Mouse (Mus musculus) intestine, embryonic 14.5 days (tissue): ENCODE measurements around the gene Smok2b. TPM values are rescaled to one million over a fixed set of nuclear protein-coding genes. Genes with fewer than 3 reads are reported as not detected.
"Not testable (repeated sequence)": the region's sequence is repeated elsewhere in the genome, so short reads cannot be mapped to it uniquely, and the experiment has no call there.

Source experiments
- ATAC-seq: fragments of 200-750 bp; cut with Nextera tagmentation; replicated peaks from 2 replicates; pipeline ENCODE4 v1.8.0; 2017; ENCODE audit warnings: low read depth, moderate number of reproducible peaks, moderate TSS enrichment, moderate library complexity; ENCODE audit not compliant: low FRiP score, low TSS enrichment
- DNase-seq: peaks from one replicate; pipeline ENCODE4 v3.0.0-alpha.2; 2018; ENCODE audit warnings: low spot score
- H3K27ac ChIP-seq: fragments of 300-500 bp; sonication (generic); 2 replicates; pipeline ENCODE4 v1.5.1; 2014; ENCODE audit warnings: low read depth, mild to moderate bottlenecking, control low read depth
- H3K27me3 ChIP-seq: fragments of 300-500 bp; sonication (generic); replicated peaks from 2 replicates; pipeline ENCODE4 v1.6.1; 2014; ENCODE audit warnings: low read length, control low read depth; ENCODE audit not compliant: control insufficient read depth, insufficient read depth
- H3K36me3 ChIP-seq: fragments of 300-500 bp; sonication (generic); 2 replicates; pipeline ENCODE4 v1.6.1; 2014; ENCODE audit warnings: low read length, control low read depth; ENCODE audit not compliant: control insufficient read depth, insufficient read depth
- H3K4me1 ChIP-seq: fragments of 300-500 bp; sonication (generic); replicated peaks from 2 replicates; pipeline ENCODE4 v1.6.1; 2014; ENCODE audit warnings: low read length, control low read depth, mixed read lengths; ENCODE audit not compliant: control insufficient read depth, insufficient read depth
- H3K4me2 ChIP-seq: fragments of 300-500 bp; sonication (generic); 2 replicates; pipeline ENCODE4 v1.6.1; 2014; ENCODE audit warnings: low read length
- H3K4me3 ChIP-seq: fragments of 300-500 bp; sonication (generic); 2 replicates; pipeline ENCODE4 v1.5.1; 2014; ENCODE audit warnings: low read depth, low read length, control low read depth, mixed read lengths
- H3K9ac ChIP-seq: fragments of 300-500 bp; sonication (generic); 2 replicates; pipeline ENCODE4 v1.6.1; 2014; ENCODE audit warnings: mild to moderate bottlenecking, low read length
- H3K9me3 ChIP-seq: fragments of 300-500 bp; sonication (generic); 2 replicates; pipeline ENCODE4 v1.6.1; 2016; ENCODE audit warnings: low read length, control low read depth; ENCODE audit not compliant: control insufficient read depth
- WGBS: fragments of 180-500 bp; shearing (Covaris S2); extraction: QIAGEN DNeasy Blood & Tissue Kit; methylation state at CpG from one replicate; pipeline ENCODE4 v1.1.7; 2014; 5-methylcytosine and 5-hydroxymethylcytosine counted together
- polyA plus RNA-seq: library from polyadenylated mRNA; unstranded; fragments of >200 nt; fragmentation: Nextera tagmentation; extraction: Ambion mirVana; gene quantifications from 2 replicates; pipeline ENCODE4 v1.2.1, GENCODE M21; 2014

Gene Smok2b
- polyA plus RNA-seq, 1 experiment from 2014 or later: not detected

- no peak overlapping the region for H3K27ac ChIP-seq
- H3K4me1 ChIP-seq: no peaks in the 10 kb centered on the region
- no peaks in the 10 kb centered on the region for H3K36me3 ChIP-seq
- peaks cover 72% of the 10 kb centered on the region for H3K9me3 ChIP-seq
- no peak for DNase-seq
- ATAC-seq: no peak
- H3K27me3 ChIP-seq: no peaks in the 10 kb centered on the region
- WGBS: 62% methylated on average over 4 of the region's 4 CpGs
- no peak overlapping the region for H3K9ac ChIP-seq
- H3K4me3 ChIP-seq: no peak overlapping the region
- no peak overlapping the region for H3K4me2 ChIP-seq
Observed at GRCm38 (mm10) chr17:13214169-13214568, 15.9 kb upstream of the Smok2b start.

GRCm38 (mm10) chr17:13215595-13215994 lies 14.5 kb upstream of the Smok2b start:
- Histone ChIP-seq H3K9me3 (peaks cover 79% of the 10 kb centered on the region), H3K27ac (no peak overlapping the region), H3K4me1 (no peaks in the 10 kb centered on the region), H3K9ac (no peak overlapping the region), H3K4me3 (no peak overlapping the region), H3K4me2 (no peak overlapping the region), H3K27me3 (no peaks in the 10 kb centered on the region), H3K36me3 (no peaks in the 10 kb centered on the region)
- DNase-seq (no peak), ATAC-seq (no peak)
- 82% methylated on average over 2 of the region's 2 CpGs for WGBS

- H3K27me3 ChIP-seq: no peaks in the 10 kb centered on the region
- H3K4me3 ChIP-seq: no peak within 1 kb of the TSS
- peaks cover 56% of the 10 kb centered on the region for H3K9me3 ChIP-seq
- no peak within 1 kb of the TSS for H3K9ac ChIP-seq
- no peak within 1 kb of the TSS for H3K27ac ChIP-seq
- H3K4me1 ChIP-seq: no peaks in the 10 kb centered on the region
- H3K4me2 ChIP-seq: no peak within 1 kb of the TSS
- WGBS: 88% methylated on average over 3 of the region's 3 CpGs
- ATAC-seq: no peak
- DNase-seq: no peak
- no peaks in the 10 kb centered on the region for H3K36me3 ChIP-seq
Observed at GRCm38 (mm10) chr17:13220888-13221287, 9.2 kb upstream of the Smok2b start, which contains the start of gene Smok2a. Smok2a (plus strand) TSS chr17:13221188.

GRCm38 (mm10) chr17:13221921-13222320 lies 8.1 kb upstream of the Smok2b start:
- H3K27ac ChIP-seq, H3K9ac ChIP-seq, H3K4me1 ChIP-seq, H3K4me3 ChIP-seq, H3K36me3 ChIP-seq, DNase-seq, ATAC-seq, H3K27me3 ChIP-seq, H3K4me2 ChIP-seq: not testable (repeated sequence)
- 89% methylated on average over 2 of the region's 2 CpGs for WGBS
- peaks cover 55% of the 10 kb centered on the region for H3K9me3 ChIP-seq

- DNase-seq, H3K27me3 ChIP-seq, H3K36me3 ChIP-seq, H3K4me1 ChIP-seq, H3K4me3 ChIP-seq, H3K4me2 ChIP-seq, H3K9ac ChIP-seq, H3K27ac ChIP-seq: not testable (repeated sequence)
- 85% methylated on average over 4 of the region's 4 CpGs for WGBS
- H3K9me3 ChIP-seq: peaks cover 17% of the 10 kb centered on the region
- peak; percentile 17; the same call in 1 of the 2 replicates for ATAC-seq
Observed at GRCm38 (mm10) chr17:13239461-13239860, 9.4 kb downstream of the Smok2b start.

- H3K27ac ChIP-seq, H3K4me2 ChIP-seq, H3K9me3 ChIP-seq, H3K4me1 ChIP-seq, H3K9ac ChIP-seq, H3K27me3 ChIP-seq, H3K4me3 ChIP-seq, H3K36me3 ChIP-seq, DNase-seq: not testable (repeated sequence)
- 90% methylated on average over 7 of the region's 13 CpGs for WGBS
- ATAC-seq: peak; percentile 40; the same call in 1 of the 2 replicates
Observed at GRCm38 (mm10) chr17:13240807-13241727, 11.0 kb downstream of the Smok2b start.

- not testable (repeated sequence) for H3K36me3 ChIP-seq, H3K9me3 ChIP-seq, H3K4me1 ChIP-seq, DNase-seq, H3K4me2 ChIP-seq, H3K27me3 ChIP-seq, H3K9ac ChIP-seq, H3K4me3 ChIP-seq, H3K27ac ChIP-seq
- ATAC-seq: 0 out of 2 replicates have a peak, but pooled peaks have one; percentile 23
- WGBS: 68% methylated on average over 1 of the region's 5 CpGs
Observed at GRCm38 (mm10) chr17:13254786-13255185, 24.7 kb downstream of the Smok2b start.
